Mouse (Mus musculus) retina, postnatal 7 days (tissue): ENCODE measurements around the gene Lclat1.

ENCODE experiments used
- DNase-seq: peaks from one replicate; pipeline ENCODE4 v3.0.0-alpha.2; 2012; ENCODE audit warnings: low read depth, low spot score

Gene Lclat1

DNA sequence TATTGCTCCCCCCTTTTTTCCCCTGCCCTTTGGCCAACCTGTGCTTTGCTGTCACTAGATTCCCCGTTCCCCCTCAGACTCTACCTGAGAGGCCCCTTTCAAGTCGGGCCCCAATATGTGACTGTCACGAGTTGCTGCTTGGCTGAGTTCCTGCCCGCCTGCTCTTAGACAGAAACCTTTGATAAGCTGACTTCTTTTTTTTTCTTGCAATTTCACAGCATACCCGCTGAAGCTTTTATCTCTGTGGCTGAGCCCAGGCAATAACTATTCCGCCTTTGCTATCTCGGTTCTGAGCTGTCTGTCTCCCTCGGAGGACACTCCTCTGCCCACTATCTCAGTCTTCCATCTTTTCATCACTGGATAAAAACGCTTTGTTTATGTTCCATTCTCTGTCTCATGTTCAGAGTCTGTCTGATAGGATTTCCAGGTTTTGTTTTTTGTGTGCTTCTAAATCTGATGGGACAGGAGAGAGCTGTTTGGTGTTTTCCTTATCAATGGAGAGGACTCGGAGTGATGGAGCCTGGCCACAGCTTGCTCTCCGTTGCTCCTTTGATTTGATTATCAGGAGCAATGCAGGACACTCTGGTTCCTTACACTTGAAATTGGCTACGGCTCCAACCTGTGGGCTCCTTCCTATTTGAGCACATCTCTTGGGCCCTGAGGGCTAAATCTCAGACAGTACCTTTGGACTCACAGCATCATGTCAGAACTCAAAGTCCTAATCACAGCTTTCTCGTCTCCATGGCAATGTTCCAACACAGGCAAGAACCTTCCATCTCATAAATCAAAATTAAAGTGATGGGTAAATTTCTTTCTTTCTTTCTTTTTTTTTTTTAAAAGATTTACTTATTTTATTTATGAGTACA, 20.5 kb upstream of the Lclat1 start:
- no peak for DNase-seq

DNA sequence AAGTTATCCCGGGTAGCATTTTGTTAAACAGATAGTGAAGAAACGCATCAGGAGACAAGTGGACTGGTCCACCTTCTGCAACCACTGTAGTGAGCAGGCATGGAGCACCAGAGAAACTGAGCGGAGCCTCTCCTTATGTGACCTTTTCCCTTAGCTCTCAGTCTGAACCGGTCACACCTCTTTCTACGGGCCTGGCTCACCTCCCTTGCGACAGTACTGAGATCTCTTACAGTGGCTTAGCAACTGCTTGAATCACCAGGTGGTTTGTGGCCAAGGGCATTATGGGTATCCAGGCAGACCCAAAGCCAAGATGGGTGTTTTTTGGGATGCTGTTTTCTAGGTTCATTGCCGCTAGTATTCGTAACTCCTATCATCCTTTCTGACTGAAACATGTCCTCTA, 16.4 kb upstream of the Lclat1 start:
- DNase-seq: no peak

DNA sequence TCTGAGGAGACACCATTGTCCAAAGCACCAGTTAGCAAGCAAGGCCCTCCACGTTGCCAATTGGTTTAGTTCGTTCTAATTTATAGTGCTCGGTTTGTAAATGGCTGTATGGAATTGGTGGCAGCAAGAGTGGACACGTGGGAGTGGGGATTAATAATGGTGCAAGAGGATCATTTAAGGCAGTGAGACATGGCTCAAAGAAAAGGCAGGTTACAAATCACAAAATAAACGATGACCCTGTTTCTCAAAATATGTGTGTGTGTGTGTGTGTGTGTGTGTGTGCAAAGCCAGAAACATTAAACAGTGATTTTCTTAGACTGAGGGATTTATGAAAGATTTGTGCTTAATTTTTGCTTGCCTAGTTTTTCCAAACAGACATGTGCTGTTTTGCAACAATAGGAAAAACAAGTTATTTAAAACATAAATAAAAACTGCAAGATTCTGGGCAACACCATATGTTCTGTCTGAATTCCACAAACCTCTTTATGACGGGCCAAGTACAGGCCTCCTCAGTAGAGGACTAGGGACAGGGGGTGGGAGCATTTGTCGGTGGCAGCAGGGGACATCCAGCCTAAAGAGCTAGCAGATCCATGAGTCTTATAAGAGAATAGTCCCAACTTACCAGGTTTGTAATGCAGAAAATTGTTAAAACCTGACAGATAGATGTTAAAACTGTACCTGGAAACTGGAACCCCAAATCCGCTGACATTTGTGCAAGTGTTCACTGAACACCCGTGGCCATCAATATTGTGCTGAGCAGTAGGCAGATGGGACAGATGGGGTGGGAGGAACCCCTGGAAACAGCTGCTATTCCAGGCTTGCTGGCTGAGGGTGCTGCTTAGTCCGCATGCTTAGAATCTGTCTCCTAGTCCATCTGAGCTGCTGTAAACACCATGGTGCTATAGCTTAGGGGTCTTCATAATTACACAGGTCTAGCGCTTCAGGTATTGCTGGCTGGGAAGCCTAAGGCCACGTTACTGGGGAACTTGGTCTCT, 15.4 kb upstream of the Lclat1 start:
- no peak for DNase-seq

DNA sequence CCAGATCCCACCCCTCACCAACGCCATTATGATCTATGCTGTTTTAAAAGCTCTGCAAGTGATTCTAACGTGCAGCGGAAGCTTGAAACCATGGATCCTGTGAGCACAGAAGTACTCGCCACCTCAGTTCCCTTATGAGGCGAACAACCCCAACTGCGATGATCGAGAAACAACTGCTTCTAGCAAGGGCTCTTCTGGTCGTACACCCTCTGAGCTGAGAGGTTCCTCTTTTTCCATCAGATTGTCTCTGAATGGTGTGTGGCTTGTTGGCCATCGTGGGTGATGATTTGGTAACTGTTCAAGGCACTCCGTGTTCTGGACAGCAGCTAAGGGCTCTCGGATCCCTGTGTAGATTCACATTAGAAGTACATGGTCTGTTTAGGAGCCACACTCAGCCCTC, 12.7 kb upstream of the Lclat1 start:
- DNase-seq: no peak

DNA sequence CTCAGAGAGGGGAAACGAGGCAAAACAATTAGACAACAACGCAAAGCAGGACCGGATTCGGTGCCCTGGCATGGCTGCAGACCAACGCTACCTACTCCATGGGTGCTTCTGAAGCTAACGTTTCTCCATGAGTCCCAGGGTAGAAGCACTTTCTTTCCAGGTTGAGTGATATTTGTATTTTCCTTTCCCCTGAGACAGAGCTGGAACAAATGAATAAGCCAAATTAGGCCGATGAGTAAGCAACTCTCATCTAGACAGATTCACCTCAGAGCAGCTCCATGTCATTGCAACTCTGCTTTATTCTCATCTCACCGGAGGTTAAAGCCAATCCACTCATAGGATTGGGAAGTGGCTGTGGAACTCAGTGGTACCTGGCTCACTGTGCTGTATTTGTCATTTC, 12.2 kb upstream of the Lclat1 start:
- DNase-seq: no peak

DNA sequence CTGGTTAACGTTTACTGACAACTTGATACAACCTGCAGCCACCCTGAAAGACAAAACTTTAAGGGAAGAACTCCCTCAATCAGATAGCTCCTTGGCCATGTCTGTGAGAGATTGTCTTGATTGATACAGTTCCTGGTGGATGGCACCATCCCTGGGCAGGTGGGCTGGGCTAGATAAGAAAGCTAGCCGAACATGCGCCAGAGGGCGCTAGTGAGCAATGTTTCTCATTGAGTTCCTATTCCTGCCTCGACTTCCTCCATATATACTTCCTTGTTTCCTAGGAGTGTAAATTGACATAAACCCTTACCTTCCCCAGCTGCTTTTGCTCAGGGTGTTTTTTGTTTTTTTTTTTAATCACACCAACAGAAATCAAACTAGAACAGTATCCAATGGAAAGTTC, 11.3 kb upstream of the Lclat1 start:
- DNase-seq: peak; percentile 36

GRCm38 (mm10) chr17:73098636-73099035, 9.1 kb upstream of the Lclat1 start:
- no peak for DNase-seq

DNA sequence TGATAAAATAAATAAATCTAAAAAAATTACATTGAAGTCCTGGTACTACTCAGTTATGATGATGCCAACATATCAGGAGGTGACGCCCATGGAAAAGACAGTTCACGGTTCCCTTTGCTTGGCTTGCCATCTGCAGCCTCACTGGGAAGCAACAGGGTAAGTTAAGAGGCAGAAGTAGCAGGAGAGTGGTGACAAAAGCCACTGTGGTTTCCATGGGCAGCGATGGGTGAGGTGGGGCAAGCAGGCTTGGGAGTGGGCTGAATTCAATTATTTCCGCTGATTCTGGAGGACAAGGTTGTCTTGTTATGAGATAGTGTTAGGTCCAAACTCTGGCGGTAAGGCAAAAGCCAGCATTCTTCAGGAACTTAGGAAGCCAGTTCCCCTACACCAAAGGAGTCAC, 7.4 kb upstream of the Lclat1 start:
- DNase-seq: no peak

DNA sequence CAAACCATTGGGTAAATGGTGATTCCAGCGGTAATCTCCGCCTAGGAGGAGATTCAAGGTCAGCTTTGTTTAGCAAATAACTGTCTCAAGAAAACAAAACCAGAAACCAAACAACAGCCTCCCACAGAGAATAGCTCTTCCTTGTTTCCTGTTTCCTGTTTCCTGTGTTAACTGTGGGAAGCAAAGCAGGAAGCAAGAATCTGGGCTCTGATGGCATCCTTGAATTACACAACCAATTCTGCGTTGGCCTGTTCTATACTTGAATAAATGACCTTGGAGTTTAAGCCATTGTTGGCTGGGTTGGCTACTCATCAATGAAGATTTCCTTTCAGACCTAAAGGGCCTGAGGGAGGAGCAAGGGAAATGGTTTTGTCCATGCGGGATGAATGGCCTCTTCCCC, 5.2 kb upstream of the Lclat1 start:
- DNase-seq: no peak

DNA sequence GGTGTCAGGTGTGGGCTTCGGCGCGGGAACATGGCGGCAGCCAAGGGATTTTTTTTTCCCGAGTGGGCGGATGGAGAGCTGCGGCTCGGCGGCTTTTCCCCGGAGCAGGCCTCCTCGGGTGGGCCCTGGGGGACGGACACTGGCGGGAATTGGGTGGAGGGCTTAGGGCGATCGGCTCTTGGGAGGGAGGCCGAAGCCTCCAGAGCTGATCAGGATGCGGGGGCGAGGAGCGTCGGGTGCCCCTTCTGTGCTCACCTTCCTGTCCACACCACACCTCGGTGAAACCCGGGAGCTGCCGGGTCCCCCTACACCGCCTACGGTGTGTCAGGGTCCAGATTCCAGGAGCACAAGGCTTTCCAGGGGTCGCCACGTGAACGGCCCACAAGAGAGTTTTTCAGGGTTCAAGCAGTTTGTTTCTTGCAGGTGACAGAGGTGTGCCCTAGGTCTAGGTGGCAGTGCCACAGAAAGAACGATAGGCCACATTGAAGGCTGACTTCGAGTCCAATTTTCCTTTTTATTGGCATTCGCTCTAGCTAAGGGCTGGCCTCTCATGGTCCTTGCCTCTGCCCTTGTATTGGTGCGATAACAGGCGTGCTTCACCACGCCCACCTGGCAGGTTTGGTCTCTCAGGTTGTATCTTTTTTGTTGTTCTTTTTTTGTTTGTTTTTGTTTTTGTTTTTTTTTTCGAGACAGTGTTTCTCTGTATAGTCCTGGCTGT, 544 bp downstream of the Lclat1 start:
- DNase-seq: no peak

GRCm38 (mm10) chr17:73108888-73109259, 1.1 kb downstream of the Lclat1 start:
- no peak for DNase-seq

- DNase-seq: no peak
Measured at GRCm38 (mm10) chr17:73112128-73112527, 4.3 kb downstream of the Lclat1 start.

GRCm38 (mm10) chr17:73112601-73113000, 4.8 kb downstream of the Lclat1 start:
- DNase-seq: no peak

DNA sequence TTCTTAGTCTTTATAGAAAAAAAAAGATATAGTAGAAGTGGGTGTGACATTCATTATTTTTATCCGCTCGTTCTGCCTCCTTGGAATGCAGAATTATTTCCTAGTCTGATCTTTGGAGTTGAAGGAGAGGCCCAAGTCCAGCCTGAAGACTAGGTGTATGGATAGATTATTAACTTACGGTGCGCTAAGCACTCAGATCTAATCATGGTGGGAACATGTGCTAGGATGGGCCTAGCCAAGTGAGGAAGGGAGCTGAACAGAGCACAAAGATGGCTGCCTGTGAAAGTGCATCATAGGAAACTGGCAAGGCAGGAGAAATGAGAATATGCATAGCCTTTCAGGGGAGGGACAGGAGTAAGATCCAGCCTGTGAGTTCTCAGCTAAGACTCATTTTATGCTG, 5.4 kb downstream of the Lclat1 start:
- no peak for DNase-seq

GRCm38 (mm10) chr17:73118134-73118533, 10.3 kb downstream of the Lclat1 start:
- no peak for DNase-seq

DNA sequence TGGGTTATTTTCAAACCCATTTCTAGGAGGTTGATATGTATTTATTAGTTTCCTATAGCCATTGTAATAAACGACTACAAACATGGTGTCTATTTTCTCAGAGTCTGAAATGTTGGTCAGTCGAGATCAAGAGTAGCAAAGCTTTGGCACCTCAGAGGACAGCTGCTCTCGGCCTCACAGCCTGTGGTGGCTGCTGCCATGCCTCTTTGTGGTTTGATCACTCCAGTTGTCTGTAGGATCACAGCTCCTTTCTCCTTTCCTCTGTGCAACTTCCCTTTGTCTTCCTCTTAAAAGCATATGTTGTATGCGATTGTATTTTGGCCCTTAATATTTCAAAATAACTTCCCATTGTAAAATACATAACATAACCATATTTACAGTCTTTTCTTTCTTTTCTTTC, 10.9 kb downstream of the Lclat1 start:
- DNase-seq: no peak

GRCm38 (mm10) chr17:73119150-73119549, 11.4 kb downstream of the Lclat1 start:
- DNase-seq: no peak

- no peak for DNase-seq
Measured at GRCm38 (mm10) chr17:73120545-73120944, 12.8 kb downstream of the Lclat1 start.

DNA sequence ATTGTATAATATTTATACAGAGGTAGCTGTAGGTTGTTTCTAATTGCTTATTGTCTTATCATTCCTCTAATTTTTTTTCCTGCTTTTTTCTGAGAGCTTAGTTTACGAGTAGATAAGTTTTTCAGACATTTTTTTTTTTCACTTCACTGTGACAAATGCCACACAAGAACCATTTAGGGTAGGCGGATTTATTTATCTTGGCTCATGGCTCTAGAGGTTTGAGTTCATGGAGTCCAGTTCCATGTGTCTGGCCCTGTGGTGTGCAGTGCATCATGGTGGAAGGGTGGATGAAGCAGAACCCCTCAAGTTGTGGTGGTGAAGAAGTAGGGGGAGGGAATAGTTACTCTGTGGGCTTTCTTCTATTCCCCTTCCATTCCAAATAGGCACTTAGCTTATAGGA, 13.9 kb downstream of the Lclat1 start:
- DNase-seq: no peak

DNA sequence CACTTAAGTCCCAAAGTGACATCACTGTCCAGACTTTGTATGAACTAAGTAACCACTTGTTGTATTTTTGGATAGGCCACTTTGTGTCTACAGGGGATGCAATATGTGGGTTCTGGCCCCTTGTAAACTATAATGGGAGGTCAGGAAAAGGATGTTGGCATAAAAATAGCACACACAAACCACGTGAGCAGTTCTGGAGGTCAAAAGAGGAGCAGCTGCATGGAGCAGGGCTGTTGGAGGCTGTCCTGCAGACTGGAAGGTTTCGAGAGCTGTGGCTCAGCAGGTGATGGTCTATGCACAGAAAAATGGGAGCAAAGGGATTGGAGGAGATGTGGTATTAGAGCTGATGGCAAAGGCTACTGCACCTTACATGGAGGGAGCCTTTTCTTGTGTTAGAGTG, 18.6 kb downstream of the Lclat1 start:
- DNase-seq: no peak

- no peak for DNase-seq
Measured at GRCm38 (mm10) chr17:73126903-73127302, 19.1 kb downstream of the Lclat1 start.
